Mouse (Mus musculus) CH12.LX (cell line): ENCODE results near the gene Prkar1b. TPM values are rescaled to one million over a fixed set of nuclear protein-coding genes. Genes with fewer than 3 reads are reported as not detected.

Experiments used
- DNase-seq: peaks from one replicate; pipeline ENCODE4 v3.0.0-alpha.2; 2013; ENCODE audit errors: extremely low read depth
- H3K27ac ChIP-seq: 2 replicates; pipeline ENCODE4 v1.5.1; 2012; ENCODE audit warnings: low read depth, mild to moderate bottlenecking, control low read depth, moderate library complexity; ENCODE audit not compliant: insufficient read depth
- H3K27me3 ChIP-seq: replicated peaks from 2 replicates; pipeline ENCODE3; 2012; ENCODE audit warnings: inconsistent platforms
- H3K36me3 ChIP-seq, 2 experiments: replicated peaks in 1 of 2; 2 replicates each; pipeline versions ENCODE3 to v1.6.1; 2012; ENCODE audit warnings: inconsistent platforms in 1 of 2, low read length in 1 of 2, mild to moderate bottlenecking in 1 of 2, mixed read lengths in 1 of 2, moderate library complexity in 1 of 2; ENCODE audit not compliant: control insufficient read depth in 1 of 2, insufficient read depth in 1 of 2
- H3K4me1 ChIP-seq, 2 experiments: 2 replicates each; pipeline ENCODE4 v1.6.1; 2012; ENCODE audit warnings: inconsistent platforms in 1 of 2, moderate library complexity in 1 of 2; ENCODE audit not compliant: insufficient read depth in 2 of 2, control insufficient read depth in 1 of 2
- H3K4me2 ChIP-seq: 2 replicates; pipeline ENCODE4 v1.6.1; 2012; ENCODE audit warnings: low read depth, mild to moderate bottlenecking, control low read depth; ENCODE audit not compliant: poor library complexity, insufficient read depth, severe bottlenecking
- H3K4me3 ChIP-seq, 3 experiments: fragments of 150-350 bp in 1 of 3; sonication (generic) in 1 of 3; replicated peaks in 1 of 3; 2 replicates each; pipeline versions ENCODE3 to v1.5.1; 2011 to 2012; ENCODE audit warnings: low read depth in 2 of 3, low read length in 2 of 3, mild to moderate bottlenecking in 2 of 3, moderate library complexity in 2 of 3, control low read depth in 1 of 3, improper control_type of control experiment in 1 of 3, inconsistent platforms in 1 of 3, mixed read lengths in 1 of 3; ENCODE audit not compliant: poor library complexity in 1 of 3
- H3K79me2 ChIP-seq: replicated peaks from 2 replicates; pipeline ENCODE4 v1.6.1; 2012; ENCODE audit warnings: mild to moderate bottlenecking, moderate library complexity; ENCODE audit not compliant: control insufficient read depth, poor library complexity, insufficient read depth, severe bottlenecking; ENCODE audit errors: extremely low read depth
- H3K9ac ChIP-seq: 2 replicates; pipeline ENCODE4 v1.6.1; 2012; ENCODE audit warnings: low read depth, mild to moderate bottlenecking, control low read depth, moderate library complexity; ENCODE audit not compliant: insufficient read depth
- H3K9me3 ChIP-seq: replicated peaks from 2 replicates; pipeline ENCODE3; 2012; ENCODE audit warnings: low read length, inconsistent platforms, mixed read lengths
- CHD1 ChIP-seq: IDR thresholded peaks from 2 replicates; pipeline ENCODE4 v1.6.1; 2012; ENCODE audit warnings: low read depth, low read length, improper control_type of control experiment, inconsistent platforms
- CHD2 ChIP-seq: IDR thresholded peaks from 2 replicates; pipeline ENCODE4 v1.6.1; 2011; ENCODE audit warnings: low read length, improper control_type of control experiment
- CTCF ChIP-seq, 2 experiments: IDR thresholded peaks in 1 of 2; conservative IDR thresholded peaks in 1 of 2; 2 replicates each; pipeline ENCODE4 v1.5.1; 2011 to 2012; ENCODE audit warnings: low read depth in 2 of 2, low read length in 2 of 2, improper control_type of control experiment in 1 of 2, inconsistent platforms in 1 of 2, mild to moderate bottlenecking in 1 of 2, moderate library complexity in 1 of 2
- E2F4 ChIP-seq: IDR thresholded peaks from 2 replicates; pipeline ENCODE4 v1.6.1; 2011; ENCODE audit warnings: low read depth, low read length, improper control_type of control experiment; ENCODE audit not compliant: insufficient replicate concordance
- ETS1 ChIP-seq: conservative IDR thresholded peaks from 2 replicates; pipeline ENCODE4 v1.6.1; 2012; ENCODE audit warnings: low read depth, mild to moderate bottlenecking, inconsistent platforms, low read length, improper control_type of control experiment, moderate library complexity
- IRF4 ChIP-seq: IDR thresholded peaks from 2 replicates; pipeline ENCODE4 v1.6.1; 2014; ENCODE audit warnings: low read depth, mild to moderate bottlenecking, inconsistent platforms, low read length, improper control_type of control experiment
- JUND ChIP-seq: conservative IDR thresholded peaks from 2 replicates; pipeline ENCODE4 v1.6.1; 2011; ENCODE audit warnings: low read depth, low read length, improper control_type of control experiment
- KAT2A ChIP-seq: IDR thresholded peaks from 2 replicates; pipeline ENCODE4 v1.6.1; 2012; ENCODE audit warnings: low read length, improper control_type of control experiment, inconsistent platforms; ENCODE audit not compliant: insufficient replicate concordance
- MAX ChIP-seq: IDR thresholded peaks from 2 replicates; pipeline ENCODE4 v1.6.1; 2011; ENCODE audit warnings: low read length, improper control_type of control experiment
- MAZ ChIP-seq: IDR thresholded peaks from 2 replicates; pipeline ENCODE4 v1.6.1; 2012; ENCODE audit warnings: low read depth, mild to moderate bottlenecking, inconsistent platforms, low read length, improper control_type of control experiment, moderate library complexity
- MEF2A ChIP-seq: IDR thresholded peaks from 2 replicates; pipeline ENCODE4 v1.6.1; 2014; ENCODE audit warnings: low read depth, mild to moderate bottlenecking, inconsistent platforms, low read length, improper control_type of control experiment, borderline replicate concordance
- MYC ChIP-seq: IDR thresholded peaks from 2 replicates; pipeline ENCODE4 v1.6.1; 2011; ENCODE audit warnings: low read depth, mild to moderate bottlenecking, improper control_type of control experiment, low read length
- NELFE ChIP-seq: IDR thresholded peaks from 2 replicates; pipeline ENCODE4 v1.6.1; 2011; ENCODE audit warnings: low read depth, low read length, improper control_type of control experiment
- NRF1 ChIP-seq: IDR thresholded peaks from 2 replicates; pipeline ENCODE4 v1.6.1; 2014; ENCODE audit warnings: low read depth, mild to moderate bottlenecking, inconsistent platforms, low read length, improper control_type of control experiment, moderate library complexity
- POLR2A ChIP-seq: IDR thresholded peaks from 2 replicates; pipeline ENCODE4 v1.6.1; 2011; ENCODE audit warnings: low read depth, mild to moderate bottlenecking, improper control_type of control experiment, low read length
- RCOR1 ChIP-seq: conservative IDR thresholded peaks from 2 replicates; pipeline ENCODE4 v1.6.1; 2012; ENCODE audit warnings: low read depth, mild to moderate bottlenecking, inconsistent platforms, low read length, improper control_type of control experiment
- SMC3 ChIP-seq: IDR thresholded peaks from 2 replicates; pipeline ENCODE4 v1.6.1; 2011; ENCODE audit warnings: low read depth, low read length, improper control_type of control experiment
- TBP ChIP-seq: conservative IDR thresholded peaks from 2 replicates; pipeline ENCODE4 v1.6.1; 2011; ENCODE audit warnings: low read depth, low read length, improper control_type of control experiment
- USF1 ChIP-seq: IDR thresholded peaks from 2 replicates; pipeline ENCODE4 v1.6.1; 2014; ENCODE audit warnings: low read depth, mild to moderate bottlenecking, inconsistent platforms, low read length, improper control_type of control experiment
- ZKSCAN1 ChIP-seq: IDR thresholded peaks from 2 replicates; pipeline ENCODE4 v1.6.1; 2012; ENCODE audit warnings: low read depth, inconsistent platforms, low read length, improper control_type of control experiment, borderline replicate concordance
- ZMIZ1 ChIP-seq: IDR thresholded peaks from 2 replicates; pipeline ENCODE4 v1.6.1; 2012; ENCODE audit warnings: low read depth, mild to moderate bottlenecking, inconsistent platforms, low read length, improper control_type of control experiment
- dilution Hi-C: fragments of 300-500 bp; cut with MboI; formaldehyde crosslinking; loops from 2 replicates; pipeline ENCODE4 v1.14.3; 2020; ENCODE audit warnings: low sequenced_read_pairs; ENCODE audit not compliant: extremely low pct_unique_long_range_greater_than_20kb, extremely low pct_ligation_motif_present
- in situ Hi-C: fragments of 300-500 bp; cut with MboI; formaldehyde crosslinking; loops from 3 replicates; pipeline ENCODE4 v1.14.3; 2019; ENCODE audit warnings: low sequenced_read_pairs, low pct_ligation_motif_present, low pct_unique_long_range_greater_than_20kb, mixed read lengths
- polyA plus RNA-seq: library from polyadenylated mRNA; unstranded; fragments of >175 nt; gene quantifications from 2 replicates; pipeline ENCODE4 v1.2.1, GENCODE M21; 2012; ENCODE audit warnings: low read depth; ENCODE audit not compliant: insufficient read length
- total RNA-seq, 2 experiments: library from RNA; depleted of rRNA; stranded (reverse); fragments of 300-350 nt in 1 of 2; fragments of >200 nt in 1 of 2; gene quantifications; 2 replicates each; pipeline ENCODE4 v1.2.3; 2012 to 2014

Prkar1b gene
- total and polyA plus RNA-seq, 3 experiments: not detected

- Histone ChIP-seq H3K27me3 (no peaks in the 10 kb centered on the region), H3K9ac (no peak overlapping the region), H3K4me2 (no peak overlapping the region), H3K4me3 (no peak overlapping the region), H3K9me3 (peaks cover 2% of the 10 kb centered on the region), H3K4me1 (peaks cover 3 to 38% of the 10 kb centered on the region in 2 experiments; a peak in 2 of 4 replicates), H3K36me3 (no peaks in the 10 kb centered on the region), H3K27ac (no peak overlapping the region), H3K79me2 (no peaks in the 10 kb centered on the region)
- in situ Hi-C loops: loop anchor here (5.0 to 10.0 kb wide), 2 partner anchors 97 to 231 kb away; no protein-coding TSS in a partner anchor
- dilution Hi-C loops: no loop called here
- TF ChIP-seq MYC (no peak), SMC3 (no peak), E2F4 (no peak), POLR2A (no peak), TBP (no peak), RCOR1 (no peak), CHD1 (no peak), MAX (no peak)
- no peak for DNase-seq
Measured at GRCm38 (mm10) chr5:139078156-139078462, 71.7 kb downstream of the Prkar1b start.

DNA sequence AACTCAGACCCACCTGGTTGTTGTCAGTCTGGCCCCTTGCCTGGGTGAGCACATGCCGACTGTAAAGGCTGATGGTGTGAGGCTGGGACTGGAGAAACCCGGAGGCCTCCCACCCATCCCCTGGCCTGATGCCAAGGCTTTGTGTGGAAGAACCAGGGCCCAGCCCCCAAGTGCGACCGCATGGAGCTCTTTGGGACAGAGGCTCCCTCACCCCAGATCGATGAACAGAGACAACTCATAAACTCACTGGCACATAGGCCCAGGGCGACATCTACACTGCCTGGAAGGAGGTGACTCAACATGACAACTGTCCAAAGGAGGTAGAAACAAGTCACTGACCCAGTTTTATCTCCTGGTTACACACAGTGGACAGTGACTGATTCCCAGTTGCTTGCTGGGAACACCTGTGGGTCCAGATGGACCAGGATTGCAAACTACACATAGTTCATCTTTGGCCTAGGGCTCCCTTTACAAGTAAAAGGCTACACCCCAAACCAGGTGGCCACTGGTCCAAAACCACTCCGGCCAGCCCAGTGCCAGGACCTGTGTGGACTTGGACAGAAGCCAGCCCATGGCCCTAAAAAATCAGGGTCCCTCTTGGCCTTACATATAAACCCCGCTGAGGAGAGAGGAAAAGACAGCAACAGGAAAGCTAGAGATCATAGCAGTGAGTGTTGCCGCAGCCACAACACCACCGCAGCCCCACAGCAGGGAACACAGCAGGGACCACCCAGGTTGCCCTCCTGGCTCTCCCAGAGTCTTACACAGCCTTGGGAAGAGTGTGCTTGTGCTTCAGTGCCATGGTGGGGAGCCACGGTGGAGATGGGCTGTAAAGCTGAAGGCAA lies 72.3 kb downstream of the Prkar1b start:
- Histone ChIP-seq H3K4me3 (no peak overlapping the region), H3K79me2 (no peaks in the 10 kb centered on the region), H3K27me3 (no peaks in the 10 kb centered on the region), H3K36me3 (no peaks in the 10 kb centered on the region), H3K9ac (no peak overlapping the region), H3K27ac (no peak overlapping the region), H3K9me3 (peaks cover 2% of the 10 kb centered on the region), H3K4me1 (peaks cover 3 to 34% of the 10 kb centered on the region in 2 experiments; a peak in 2 of 4 replicates), H3K4me2 (no peak overlapping the region)
- TF ChIP-seq NRF1: no peak
- no peak for TF ChIP-seq CHD1
- TF ChIP-seq ZMIZ1: no peak
- TF ChIP-seq ZKSCAN1: no peak
- TF ChIP-seq MAZ: no peak
- no peak for TF ChIP-seq USF1
- TF ChIP-seq CTCF (conservative IDR thresholded peaks at IDR 0.05 in 1 of 2, IDR thresholded peaks at IDR 0.05 in 1 of 2; ENCODE audit: low read depth in 2 of 2, low read length in 2 of 2): no peak
- TF ChIP-seq NELFE: no peak
- TF ChIP-seq MYC: no peak
- TF ChIP-seq JUND: no peak
- no peak for TF ChIP-seq MAX
- no peak for TF ChIP-seq TBP
- TF ChIP-seq KAT2A: no peak
- TF ChIP-seq ETS1: no peak
- no peak for TF ChIP-seq CHD2
- no peak for TF ChIP-seq IRF4
- no peak for TF ChIP-seq MEF2A
- no peak for TF ChIP-seq SMC3
- DNase-seq: no peak
- dilution Hi-C loops: no loop called here
- in situ Hi-C loops: loop anchor here (5.0 to 10.0 kb wide), 2 partner anchors 97 to 230 kb away; no protein-coding TSS in a partner anchor
